Mouse (Mus musculus): Measurements from ENCODE around the gene Atp1a4.

Gene Atp1a4

GRCm38 (mm10) chr1:172219451-172220406 is 38.5 kb downstream of the Atp1a4 start, which contains the start of gene Casq1:
TSS of gene Casq1 (minus strand) at chr1:172219868.
- DNase-seq (ENCODE audit: low spot score), result no peak

GRCm38 (mm10) chr1:172218164-172218910 is 39.9 kb downstream of the Atp1a4 start:
- DNase-seq (ENCODE audit: low spot score), result no peak

GRCm38 (mm10) chr1:172217148-172217547 is 41.1 kb downstream of the Atp1a4 start:
- DNase-seq (ENCODE audit: low spot score), result peak; percentile 88

GRCm38 (mm10) chr1:172214748-172215147 is 43.5 kb downstream of the Atp1a4 start:
- DNase-seq (ENCODE audit: low spot score), result no peak

GRCm38 (mm10) chr1:172213771-172214170 is 44.4 kb downstream of the Atp1a4 start:
- DNase-seq (ENCODE audit: low spot score), result no peak

- no peak for DNase-seq (ENCODE audit: low spot score)
Measured at GRCm38 (mm10) chr1:172212776-172213175, 45.4 kb downstream of the Atp1a4 start.

DNA sequence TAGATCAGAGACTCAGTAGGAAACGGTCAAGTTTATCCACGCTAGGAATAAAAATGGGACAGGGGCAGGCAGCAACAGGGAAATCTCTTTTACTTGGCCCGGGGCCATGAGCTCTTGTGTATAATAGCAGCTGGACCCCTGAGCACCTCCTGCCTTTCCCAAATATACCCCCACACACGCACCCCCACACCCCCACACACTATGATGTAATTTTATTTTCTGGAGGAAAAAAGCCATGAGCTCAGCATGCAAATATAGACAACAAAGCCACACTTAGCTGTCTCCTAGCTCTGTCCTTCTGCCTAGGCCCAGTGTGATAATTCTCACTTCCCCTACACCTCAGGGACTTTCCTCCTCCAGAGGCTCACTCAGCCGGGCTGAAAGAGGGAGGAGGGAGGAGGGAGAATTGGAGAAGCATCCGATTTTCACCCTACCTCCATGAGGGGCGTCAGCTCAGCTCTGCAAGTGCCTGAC is 51.1 kb downstream of the Atp1a4 start:
- peak; percentile 81 for DNase-seq (ENCODE audit: low spot score)

- DNase-seq (ENCODE audit: low spot score), result peak; percentile 84
Measured at GRCm38 (mm10) chr1:172206141-172206917, 51.9 kb downstream of the Atp1a4 start, which contains the start of gene Pea15a. TSS of gene Pea15a (minus strand) at chr1:172206804.

- no peak for DNase-seq (ENCODE audit: low spot score)
Measured at GRCm38 (mm10) chr1:172205741-172206087, 52.5 kb downstream of the Atp1a4 start.

- DNase-seq (ENCODE audit: low spot score), result no peak
Measured at GRCm38 (mm10) chr1:172204814-172205740, 53.1 kb downstream of the Atp1a4 start.

DNA sequence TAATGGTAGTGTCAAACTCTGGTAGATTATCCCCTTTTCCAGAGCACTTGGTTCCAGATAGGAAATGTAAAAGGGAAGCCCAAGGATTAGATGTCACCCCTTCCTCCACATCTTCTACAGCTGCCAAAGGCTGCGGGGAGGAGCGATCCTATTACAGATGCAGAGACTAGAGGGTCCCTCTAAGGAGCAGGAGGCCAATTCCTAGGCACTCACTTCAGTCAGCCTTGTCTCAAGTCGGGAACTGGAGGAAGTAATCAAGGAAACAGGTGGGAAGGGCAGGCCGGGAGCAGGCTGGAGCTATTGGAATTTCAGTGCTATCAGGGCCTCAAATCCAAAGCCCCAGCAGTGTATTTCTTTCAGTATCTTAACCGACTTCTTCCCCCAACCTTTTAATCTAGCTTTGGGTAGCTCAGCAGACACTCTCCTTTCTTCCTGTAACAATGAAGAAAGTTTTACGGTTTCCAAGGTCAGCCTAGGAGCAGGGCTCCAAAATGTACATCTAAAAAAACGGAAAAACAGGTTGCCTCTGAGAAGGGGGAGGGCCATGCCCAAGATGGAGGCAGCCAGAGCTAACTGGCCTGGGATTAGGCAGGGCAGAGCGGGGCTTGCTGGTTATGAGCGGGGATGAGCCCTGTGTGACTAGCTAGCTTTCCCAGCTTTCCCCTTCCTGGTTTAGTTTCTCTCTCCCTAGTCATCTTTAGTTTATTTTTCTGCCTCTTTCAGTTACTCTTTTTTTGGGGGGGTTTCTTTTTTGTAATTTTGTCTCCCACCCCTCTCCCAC is 54.0 kb downstream of the Atp1a4 start:
- DNase-seq (ENCODE audit: low spot score), result no peak

DNA sequence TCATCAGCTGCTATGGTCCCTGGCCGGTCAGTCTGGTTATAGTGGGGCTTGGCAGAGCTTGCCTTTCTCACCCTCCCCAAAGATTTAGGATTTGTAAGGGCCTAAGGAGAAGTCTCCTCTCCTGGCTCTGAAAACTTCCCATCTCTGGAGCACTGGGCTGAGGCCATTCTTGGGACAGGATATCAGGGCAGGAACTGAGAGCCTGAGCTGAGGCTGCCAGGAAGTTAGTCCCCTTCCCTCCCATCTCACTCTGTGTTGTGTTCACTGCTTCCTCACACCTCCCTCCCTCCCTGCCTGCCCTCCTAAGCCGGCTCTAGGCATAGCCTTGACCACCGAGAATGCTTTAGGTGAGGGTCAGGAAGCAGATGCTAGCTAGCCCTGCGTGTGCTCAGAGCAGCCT is 54.6 kb downstream of the Atp1a4 start:
- no peak for DNase-seq (ENCODE audit: low spot score)

DNA sequence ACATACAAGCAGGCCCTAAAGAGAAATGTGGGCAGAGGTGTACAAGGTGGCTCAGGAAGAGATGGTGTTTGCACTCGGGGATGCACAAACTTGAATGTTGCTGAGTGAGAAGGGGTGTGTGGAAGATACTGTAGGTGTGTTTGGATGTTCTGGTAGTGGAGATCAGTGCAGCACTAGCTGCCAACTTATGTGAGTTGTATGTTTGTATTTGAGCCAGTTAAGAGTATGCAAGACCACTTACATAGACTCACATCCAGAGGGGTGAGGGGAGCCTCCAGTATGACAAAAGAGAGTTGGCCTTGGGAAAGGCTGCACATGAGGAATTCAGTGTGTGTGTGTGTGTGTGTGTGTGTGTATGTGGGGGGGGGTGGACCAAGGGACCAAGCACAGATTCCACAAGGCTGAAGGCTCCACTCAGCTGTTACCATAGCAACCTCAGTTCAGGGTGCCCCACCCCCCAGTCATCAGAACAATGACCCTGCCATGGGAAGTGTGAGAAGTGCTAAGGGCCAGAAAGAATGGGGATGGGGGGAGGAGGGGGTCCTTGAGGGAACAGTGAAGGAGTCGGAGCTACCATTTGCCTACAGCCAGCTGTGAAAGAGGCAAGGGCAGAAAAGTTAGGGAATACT is 55.2 kb downstream of the Atp1a4 start:
- no peak for DNase-seq (ENCODE audit: low spot score)

DNA sequence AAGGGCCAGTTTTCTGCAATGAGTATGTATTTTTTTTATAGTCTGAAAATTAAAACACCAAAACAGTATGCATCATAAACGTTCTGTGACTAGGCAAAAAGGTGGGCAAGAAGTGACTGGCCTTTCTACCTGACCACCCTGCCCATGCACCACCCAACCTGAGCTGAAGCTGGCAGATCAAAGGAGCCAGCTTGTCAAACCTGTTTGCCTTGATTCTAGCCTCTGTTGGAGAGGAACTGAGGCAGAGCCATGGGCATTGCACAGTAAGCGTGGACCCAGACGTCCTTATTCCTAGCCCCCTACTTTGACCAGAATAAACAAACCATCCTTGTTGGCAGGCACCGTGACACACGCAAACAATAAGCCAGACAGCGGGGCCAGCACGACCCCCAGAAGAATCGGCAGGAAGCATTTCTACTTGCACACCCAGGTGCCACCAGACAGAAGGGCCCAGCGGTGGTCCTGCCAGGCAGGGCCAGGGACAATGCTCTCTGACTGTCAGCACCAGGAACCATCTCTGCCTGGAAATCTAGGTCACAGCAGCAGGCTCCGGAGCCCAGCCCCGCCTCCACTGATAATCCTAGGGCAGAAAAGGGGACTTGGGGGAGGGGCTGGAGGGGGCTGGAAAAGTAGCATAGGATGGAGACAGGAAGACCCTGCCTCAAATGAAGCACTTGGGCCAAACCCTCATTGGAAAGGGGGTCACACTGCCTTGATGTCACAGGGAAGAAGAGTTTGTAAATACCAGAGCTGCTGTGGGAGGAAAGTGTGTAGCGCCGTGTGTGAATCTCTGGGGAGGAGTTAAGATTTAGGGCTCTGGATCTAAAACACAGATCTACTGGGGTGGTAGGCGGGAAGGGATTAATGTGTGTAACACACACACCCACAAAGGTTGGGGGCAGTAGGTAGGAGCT is 56.0 kb downstream of the Atp1a4 start:
- DNase-seq (ENCODE audit: low spot score), result no peak

DNA sequence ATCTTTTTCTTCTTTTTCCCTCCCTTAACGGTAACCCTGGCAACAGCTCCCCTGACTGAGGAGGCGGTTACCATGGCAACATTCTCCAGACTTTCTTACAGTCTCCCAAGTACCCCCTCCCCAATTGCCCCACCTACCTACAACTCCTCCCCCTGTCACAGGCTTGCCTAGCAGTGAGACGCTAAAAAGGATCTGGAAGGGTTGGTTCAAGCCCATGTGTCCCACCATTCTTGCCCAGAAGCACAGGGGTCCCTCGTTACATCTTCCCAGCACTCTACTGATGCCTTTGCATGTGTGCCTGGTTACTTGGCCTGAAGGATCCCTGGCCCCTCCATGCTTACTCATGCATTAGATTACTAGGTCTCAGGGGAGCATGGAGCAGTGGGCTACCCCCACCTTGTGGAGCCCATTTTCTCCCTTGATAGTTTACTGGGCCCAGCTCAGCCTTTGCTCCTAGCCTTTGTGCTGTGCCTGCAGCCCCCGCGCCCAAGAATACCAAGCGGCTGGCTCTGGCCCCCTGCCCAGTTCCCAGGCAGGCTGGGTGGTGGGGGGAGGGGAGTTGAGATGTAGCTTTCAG is 57.3 kb downstream of the Atp1a4 start:
- peak; percentile 77 for DNase-seq (ENCODE audit: low spot score)

- DNase-seq (ENCODE audit: low spot score), result no peak
Measured at GRCm38 (mm10) chr1:172200161-172200560, 58.1 kb downstream of the Atp1a4 start.

GRCm38 (mm10) chr1:172198996-172199395 is 59.2 kb downstream of the Atp1a4 start:
- DNase-seq (ENCODE audit: low spot score), result no peak

DNA sequence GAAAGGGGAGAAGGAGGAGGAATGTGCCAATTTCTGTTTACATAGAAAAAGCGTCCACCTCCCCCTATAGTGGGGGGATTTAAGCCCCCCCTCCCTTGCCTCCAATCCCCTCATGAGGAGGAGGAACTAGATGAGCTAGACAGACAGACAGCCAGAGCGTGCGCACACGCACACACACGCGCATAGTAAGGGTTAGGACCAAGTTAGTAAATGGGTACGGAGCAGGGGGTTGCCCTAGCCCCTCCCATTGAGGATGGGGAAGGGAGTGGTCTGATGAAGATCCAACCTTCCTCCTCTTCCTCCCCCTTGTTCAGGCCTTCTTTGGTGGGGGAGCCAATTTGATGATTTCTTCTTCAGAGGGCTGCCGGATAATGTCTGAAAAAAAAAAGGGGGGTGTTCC is 59.9 kb downstream of the Atp1a4 start:
- no peak for DNase-seq (ENCODE audit: low spot score)

All from layer of hippocampus, adult 11-12 months (tissue).